Mouse (Mus musculus): ENCODE results near the gene Sigmar1. TPM values are rescaled to one million over a fixed set of nuclear protein-coding genes. Genes with fewer than 3 reads are reported as not detected.
"Not testable (repeated sequence)": the region's sequence is repeated elsewhere in the genome, so short reads cannot be mapped to it uniquely, and the experiment has no call there.

Gene Sigmar1
- polyA plus RNA-seq, 1 experiment from 2014 or later = 90.6 TPM

- H3K4me3 ChIP-seq (ENCODE audit: low read depth, low read length); H3K9ac ChIP-seq (replicated peaks; ENCODE audit: low read depth, low read length); H3K9me3 ChIP-seq (ENCODE audit: control insufficient read depth, low read depth, low read length); H3K36me3 ChIP-seq (ENCODE audit: control insufficient read depth, insufficient read depth, low read length); H3K4me1 ChIP-seq (ENCODE audit: control insufficient read depth, insufficient read depth, low read length); H3K27me3 ChIP-seq (ENCODE audit: control insufficient read depth, insufficient read depth, low read length); ATAC-seq (ENCODE audit: insufficient number of reproducible peaks, insufficient read depth, low FRiP score, low read depth); H3K27ac ChIP-seq (ENCODE audit: low read length); H3K4me2 ChIP-seq (replicated peaks; ENCODE audit: low read depth, low read length): not testable (repeated sequence)
- WGBS = no CpG with 5 or more reads among the region's 4 CpGs
Measured at GRCm38 (mm10) chr4:41690014-41690413, 65.9 kb downstream of the Sigmar1 start.

- H3K9me3 ChIP-seq (ENCODE audit: control insufficient read depth, low read depth, low read length); ATAC-seq (ENCODE audit: insufficient number of reproducible peaks, insufficient read depth, low FRiP score, low read depth); H3K4me3 ChIP-seq (ENCODE audit: low read depth, low read length); H3K27ac ChIP-seq (ENCODE audit: low read length); H3K9ac ChIP-seq (replicated peaks; ENCODE audit: low read depth, low read length); H3K4me1 ChIP-seq (ENCODE audit: control insufficient read depth, insufficient read depth, low read length); H3K4me2 ChIP-seq (replicated peaks; ENCODE audit: low read depth, low read length); H3K36me3 ChIP-seq (ENCODE audit: control insufficient read depth, insufficient read depth, low read length); H3K27me3 ChIP-seq (ENCODE audit: control insufficient read depth, insufficient read depth, low read length): not testable (repeated sequence)
- 78% methylated on average over 1 of the region's 1 CpGs for WGBS
Measured at GRCm38 (mm10) chr4:41688562-41688961, 67.4 kb downstream of the Sigmar1 start.

Other genes starting within 250 kb of the Sigmar1 start
- 0.98 and 1.8 TPM in 2 replicates for gene 1110017D15Rik, start 238.8 kb downstream of the Sigmar1 start, polyA plus RNA-seq (2014; fragmentation: Nextera tagmentation; extraction: Ambion mirVana)
- gene Fam219a, start 186.6 kb downstream of the Sigmar1 start, polyA plus RNA-seq (2014; fragmentation: Nextera tagmentation; extraction: Ambion mirVana) = 3.9 and 4.0 TPM in 2 replicates
- gene Dnaic1, start 186.4 kb downstream of the Sigmar1 start, polyA plus RNA-seq (2014; fragmentation: Nextera tagmentation; extraction: Ambion mirVana) = 4.8 TPM in 2 replicates
- 30.7 and 30.9 TPM in 2 replicates for gene Enho, start 115.8 kb downstream of the Sigmar1 start, polyA plus RNA-seq (2014; fragmentation: Nextera tagmentation; extraction: Ambion mirVana)
- gene Cntfr, start 59.1 kb downstream of the Sigmar1 start, polyA plus RNA-seq (2014; fragmentation: Nextera tagmentation; extraction: Ambion mirVana) = 9.3 and 11.3 TPM in 2 replicates
- 162 TPM in 2 replicates for gene Il11ra1, start 56.2 kb downstream of the Sigmar1 start, polyA plus RNA-seq (2014; fragmentation: Nextera tagmentation; extraction: Ambion mirVana)
- gene Rpp25l, start 42.6 kb downstream of the Sigmar1 start, polyA plus RNA-seq (2014; fragmentation: Nextera tagmentation; extraction: Ambion mirVana) = 65.3 and 71.5 TPM in 2 replicates
- 121 and 126 TPM in 2 replicates for gene Dctn3, start 33.0 kb downstream of the Sigmar1 start, polyA plus RNA-seq (2014; fragmentation: Nextera tagmentation; extraction: Ambion mirVana)
- gene Arid3c, start 25.0 kb downstream of the Sigmar1 start, polyA plus RNA-seq (2014; fragmentation: Nextera tagmentation; extraction: Ambion mirVana) = not detected in 2 replicates
- 35.4 and 40.0 TPM in 2 replicates for gene Galt, start 929 bp downstream of the Sigmar1 start, polyA plus RNA-seq (2014; fragmentation: Nextera tagmentation; extraction: Ambion mirVana)
- gene Ccl27a, start 18.1 kb upstream of the Sigmar1 start, polyA plus RNA-seq (2014; fragmentation: Nextera tagmentation; extraction: Ambion mirVana) = 44.0 and 49.7 TPM in 2 replicates
- 29.6 and 32.8 TPM in 2 replicates for gene Gm21541, start 147.5 kb upstream of the Sigmar1 start, polyA plus RNA-seq (2014; fragmentation: Nextera tagmentation; extraction: Ambion mirVana)
- gene Gm20878, start 185.4 kb upstream of the Sigmar1 start, polyA plus RNA-seq (2014; fragmentation: Nextera tagmentation; extraction: Ambion mirVana) = 0.78 and 2.2 TPM in 2 replicates
- 0.49 TPM in 1 of 2 replicates, not detected in the other for gene Fam205a4, start 209.9 kb upstream of the Sigmar1 start, polyA plus RNA-seq (2014; fragmentation: Nextera tagmentation; extraction: Ambion mirVana)